Mouse (Mus musculus) olfactory bulb, adult 2 months (tissue): ENCODE data around the gene Cdx4. TPM values are rescaled to one million over a fixed set of nuclear protein-coding genes. Genes with fewer than 3 reads are reported as not detected.

Source experiments
- H3K27ac ChIP-seq: fragments of 200-500 bp; 2 replicates; pipeline ENCODE4 v1.5.1; 2012; ENCODE audit warnings: low read depth, low read length; ENCODE audit not compliant: insufficient read depth
- H3K4me1 ChIP-seq: fragments of 200-500 bp; 2 replicates; pipeline ENCODE4 v1.6.1; 2012; ENCODE audit warnings: low read length; ENCODE audit not compliant: control insufficient read depth, insufficient read depth
- H3K4me3 ChIP-seq: fragments of 200-500 bp; 2 replicates; pipeline ENCODE4 v1.5.1; 2012; ENCODE audit warnings: mild to moderate bottlenecking, low read depth, low read length, moderate library complexity; ENCODE audit not compliant: insufficient read depth
- CTCF ChIP-seq: fragments of 200-500 bp; IDR thresholded peaks from 2 replicates; pipeline ENCODE4 v1.5.1; 2012; ENCODE audit warnings: low read depth, mild to moderate bottlenecking, low read length, moderate library complexity; ENCODE audit not compliant: insufficient read depth
- POLR2A ChIP-seq: fragments of 200-500 bp; IDR thresholded peaks from 2 replicates; pipeline ENCODE4 v1.6.1; 2012; ENCODE audit warnings: mild to moderate bottlenecking, low read depth, low read length, moderate library complexity; ENCODE audit not compliant: insufficient read depth
- WGBS: fragments of 180-500 bp; shearing (Covaris S2); methylation state at CpG from one replicate; pipeline ENCODE4 v1.1.7; 2018; 5-methylcytosine and 5-hydroxymethylcytosine counted together
- polyA plus RNA-seq: library from polyadenylated mRNA; stranded (reverse); fragments of >200 nt; gene quantifications from 2 replicates; pipeline ENCODE4 v1.2.4, GENCODE M21; 2012; ENCODE audit warnings: low replicate concordance; ENCODE audit not compliant: missing spikeins, insufficient read depth, insufficient read length

Gene Cdx4
- polyA plus RNA-seq, 1 experiment = not detected

- 68% methylated on average over 2 of the region's 2 CpGs for WGBS
Measured at GRCm38 (mm10) chrX:103371221-103371620, 50.0 kb downstream of the Cdx4 start.

DNA sequence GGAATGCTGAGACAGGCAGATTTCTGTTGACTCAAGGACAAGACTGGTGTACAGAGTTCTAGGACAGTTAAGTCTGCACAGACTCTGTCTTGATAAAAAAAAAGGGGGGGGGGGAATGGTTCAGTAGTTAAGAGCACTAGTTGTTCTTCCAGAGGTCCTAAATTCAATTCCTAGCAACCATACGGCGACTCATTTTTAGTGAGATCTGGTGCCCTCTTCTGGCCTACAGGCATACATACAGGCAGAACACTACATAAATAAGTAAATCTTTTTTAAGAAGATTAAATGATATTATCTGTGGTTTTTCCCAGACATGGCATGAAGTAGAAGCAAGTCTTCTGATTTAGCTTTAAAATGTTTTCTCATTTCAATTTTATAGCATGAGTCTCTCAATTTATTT, 50.4 kb downstream of the Cdx4 start:
- no peak overlapping the region for H3K27ac ChIP-seq
- TF ChIP-seq CTCF (no peak), POLR2A (no peak)
- no peaks in the 10 kb centered on the region for H3K4me1 ChIP-seq
- 40% methylated on average over 2 of the region's 2 CpGs for WGBS
- H3K4me3 ChIP-seq = no peak overlapping the region

More at GRCm38 (mm10) chrX:103371221-103371620, 50.0 kb downstream of the Cdx4 start:
- no peak overlapping the region for H3K4me3 ChIP-seq
- no peaks in the 10 kb centered on the region for H3K4me1 ChIP-seq
- TF ChIP-seq POLR2A (no peak), CTCF (no peak)
- no peak overlapping the region for H3K27ac ChIP-seq

DNA sequence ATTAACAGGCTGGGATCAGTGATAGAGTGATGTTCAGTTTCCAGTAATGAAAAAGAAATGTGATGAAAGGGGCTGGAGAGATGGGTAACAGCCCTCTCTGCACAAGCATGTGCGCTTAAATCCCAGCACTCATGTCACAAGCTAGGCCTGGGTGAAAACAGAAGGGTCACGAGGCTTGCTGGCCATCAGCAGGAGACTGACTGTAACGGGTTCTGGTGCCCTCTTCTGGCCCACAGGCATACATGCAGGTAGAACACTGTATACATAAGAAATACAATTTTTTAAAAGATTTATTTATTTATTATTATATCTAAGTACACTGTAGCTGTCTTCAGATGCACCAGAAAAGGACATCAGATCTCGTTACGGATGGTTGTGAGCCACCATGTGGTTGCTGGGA, 53.1 kb downstream of the Cdx4 start:
- H3K27ac ChIP-seq = no peak overlapping the region
- H3K4me3 ChIP-seq = no peak overlapping the region
- no peaks in the 10 kb centered on the region for H3K4me1 ChIP-seq
- 57% methylated on average over 5 of the region's 5 CpGs for WGBS
- TF ChIP-seq POLR2A (no peak), CTCF (no peak)

Other genes starting within 250 kb of the Cdx4 start
- gene Nap1l2, start 134.8 kb upstream of the Cdx4 start, polyA plus RNA-seq = 165 TPM in 1 of 2 replicates, not detected in the other
- gene Chic1, start 35.1 kb downstream of the Cdx4 start, polyA plus RNA-seq = not detected in 2 replicates
- not detected in 2 replicates for gene Tsx, start 93.1 kb downstream of the Cdx4 start, polyA plus RNA-seq
- not detected in 2 replicates for gene Gm26992, start 100.6 kb downstream of the Cdx4 start, polyA plus RNA-seq